Mouse (Mus musculus) macrophage (primary cell): ENCODE results near the gene Wfdc3. TPM values are rescaled to one million over a fixed set of nuclear protein-coding genes. Genes with fewer than 3 reads are reported as not detected.

Source experiments
- H3K27ac ChIP-seq: fragments of 350-480 bp; formaldehyde crosslinking; 2 replicates; pipeline ENCODE4 v1.9.0; 2021
- H3K36me3 ChIP-seq: fragments of 350-480 bp; formaldehyde crosslinking; 2 replicates; pipeline ENCODE4 v1.9.0; 2021; ENCODE audit errors: inconsistent target
- H3K4me3 ChIP-seq: fragments of 350-480 bp; formaldehyde crosslinking; 2 replicates; pipeline ENCODE4 v1.9.0; 2021; ENCODE audit errors: inconsistent target
- H3K79me2 ChIP-seq: fragments of 350-480 bp; formaldehyde crosslinking; 2 replicates; pipeline ENCODE4 v1.9.0; 2021; ENCODE audit errors: inconsistent target
- WGBS: methylation state at CpG from one replicate; pipeline ENCODE4 v1.1.7; 2026; ENCODE audit warnings: inconsistent platforms; ENCODE audit not compliant: missing documents; 5-methylcytosine and 5-hydroxymethylcytosine counted together
- polyA plus RNA-seq: library from polyadenylated mRNA; stranded (reverse); fragments of 250-400 nt; gene quantifications from 3 replicates; pipeline ENCODE4 v1.2.4, GENCODE M21; 2018; ENCODE audit warnings: inconsistent platforms

Gene Wfdc3
- polyA plus RNA-seq, 1 experiment from 2014 or later, result not detected

DNA sequence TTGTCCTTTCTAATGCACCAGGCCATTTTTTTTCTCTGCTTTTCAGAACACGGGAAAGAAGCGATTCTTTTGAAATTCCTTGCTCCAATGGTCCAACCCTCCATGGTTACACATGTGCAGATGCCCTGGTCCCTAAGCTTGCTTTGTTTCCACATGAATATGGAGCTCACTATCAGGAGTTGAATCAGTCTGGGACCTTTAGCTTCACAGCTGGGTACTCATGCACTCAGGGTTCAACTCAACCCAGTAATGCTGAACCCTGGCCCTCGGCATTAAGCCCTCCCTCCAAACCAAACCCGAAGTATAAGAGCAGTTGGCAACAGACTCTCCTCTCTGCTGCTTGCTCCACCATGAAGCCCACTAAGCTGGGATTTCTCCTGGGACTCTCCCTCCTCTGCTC lies 47.5 kb downstream of the Wfdc3 start, which contains the start of gene Spint4:
Gene Spint4, plus strand, starts transcription at position 301 of the 400 bp plus-strand sequence.
- Histone ChIP-seq H3K27ac (no peak within 1 kb of the TSS), H3K79me2 (no peaks in the 10 kb centered on the region)
- 86% methylated on average over 4 of the region's 4 CpGs for WGBS

DNA sequence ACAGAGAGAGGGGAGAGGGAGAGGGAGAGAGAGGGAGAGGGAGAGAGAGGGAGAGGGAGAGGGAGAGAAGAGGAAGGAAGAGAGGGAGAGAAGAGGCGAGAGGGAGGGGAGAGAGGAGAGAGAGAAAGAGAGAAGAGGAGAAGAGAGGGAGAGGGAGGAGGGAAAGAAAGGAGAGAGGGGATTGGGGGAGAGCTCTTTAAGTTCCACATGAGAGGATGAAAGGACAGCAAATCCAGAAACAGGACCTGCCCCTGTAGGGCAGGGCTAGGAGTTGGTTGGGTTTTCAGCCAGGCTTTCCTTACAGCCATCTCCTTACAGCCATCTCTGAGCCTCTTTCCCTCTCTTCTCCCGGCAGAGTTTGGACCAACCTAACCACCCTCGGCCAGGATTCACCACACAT lies 60.9 kb downstream of the Wfdc3 start, which contains the start of gene Wfdc13:
Gene Wfdc13, plus strand, starts transcription at position 301 of the 400 bp plus-strand sequence.
- WGBS, result 44% methylated on average over 3 of the region's 3 CpGs
- H3K27ac ChIP-seq, result no peak within 1 kb of the TSS
- H3K36me3 ChIP-seq, result no peaks in the 10 kb centered on the region
- no peak within 1 kb of the TSS for H3K4me3 ChIP-seq
- no peaks in the 10 kb centered on the region for H3K79me2 ChIP-seq

More for the DNA sequence above, 47.5 kb downstream of the Wfdc3 start, which contains the start of gene Spint4:
- Histone ChIP-seq H3K4me3 (no peak within 1 kb of the TSS), H3K36me3 (no peaks in the 10 kb centered on the region)

Other genes starting within 250 kb of the Wfdc3 start
- gene Pigt, start 248.4 kb downstream of the Wfdc3 start, polyA plus RNA-seq, result 58.4 to 92.7 TPM (median 64.5 TPM) in 3 replicates
- gene Wfdc2, start 183.5 kb downstream of the Wfdc3 start, polyA plus RNA-seq, result not detected in 3 replicates
- not detected in 3 replicates for gene Spint3, start 172.5 kb downstream of the Wfdc3 start, polyA plus RNA-seq
- not detected in 3 replicates for gene Wfdc6a, start 160.5 kb downstream of the Wfdc3 start, polyA plus RNA-seq
- gene Eppin, start 152.3 kb downstream of the Wfdc3 start, polyA plus RNA-seq, result not detected in 3 replicates
- not detected in 3 replicates for gene Wfdc6b, start 132.4 kb downstream of the Wfdc3 start, polyA plus RNA-seq
- not detected in 3 replicates for gene Wfdc8, start 132.3 kb downstream of the Wfdc3 start, polyA plus RNA-seq
- gene Wfdc16, start 107.1 kb downstream of the Wfdc3 start, polyA plus RNA-seq, result not detected in 3 replicates
- gene Wfdc10, start 89.9 kb downstream of the Wfdc3 start, polyA plus RNA-seq, result not detected in 3 replicates
- not detected in 3 replicates for gene Wfdc9, start 89.3 kb downstream of the Wfdc3 start, polyA plus RNA-seq
- gene Wfdc11, start 71.8 kb downstream of the Wfdc3 start, polyA plus RNA-seq, result not detected in 3 replicates
- gene Wfdc13, start 60.8 kb downstream of the Wfdc3 start, polyA plus RNA-seq, result not detected in 3 replicates
- gene Spint4, start 47.4 kb downstream of the Wfdc3 start, polyA plus RNA-seq, result not detected in 3 replicates
- not detected in 3 replicates for gene Spint5, start 30.6 kb downstream of the Wfdc3 start, polyA plus RNA-seq
- gene Dnttip1, start 52 bp upstream of the Wfdc3 start, polyA plus RNA-seq, result 20.7 to 27.5 TPM (median 21.6 TPM) in 3 replicates
- 1.7 to 21.7 TPM (median 12.8 TPM) in 3 replicates for gene Ube2c, start 24.0 kb upstream of the Wfdc3 start, polyA plus RNA-seq
- not detected in 3 replicates for gene Tnnc2, start 34.0 kb upstream of the Wfdc3 start, polyA plus RNA-seq
- 7.1 to 8.5 TPM (median 7.3 TPM) in 3 replicates for gene Snx21, start 39.9 kb upstream of the Wfdc3 start, polyA plus RNA-seq
- gene Acot8, start 59.0 kb upstream of the Wfdc3 start, polyA plus RNA-seq, result 9.7 to 17.7 TPM (median 17.1 TPM) in 3 replicates
- gene Zswim3, start 59.2 kb upstream of the Wfdc3 start, polyA plus RNA-seq, result 3.3 to 3.6 TPM (median 3.4 TPM) in 3 replicates
- gene Zswim1, start 76.8 kb upstream of the Wfdc3 start, polyA plus RNA-seq, result 4.8 to 5.4 TPM (median 5.2 TPM) in 3 replicates
- gene Spata25, start 82.6 kb upstream of the Wfdc3 start, polyA plus RNA-seq, result 0.80 TPM in 1 of 3 replicates, not detected in the others
- gene Ctsa, start 86.9 kb upstream of the Wfdc3 start, polyA plus RNA-seq, result 1,416 to 1,739 TPM (median 1,652 TPM) in 3 replicates
- gene Neurl2, start 87.5 kb upstream of the Wfdc3 start, polyA plus RNA-seq, result 3.9 to 17.8 TPM (median 7.7 TPM) in 3 replicates
- gene Pltp, start 111.8 kb upstream of the Wfdc3 start, polyA plus RNA-seq, result 538 to 865 TPM (median 584 TPM) in 3 replicates
- 14.5 to 26.1 TPM (median 19.1 TPM) in 3 replicates for gene Pcif1, start 133.4 kb upstream of the Wfdc3 start, polyA plus RNA-seq
- gene Zfp335, start 165.8 kb upstream of the Wfdc3 start, polyA plus RNA-seq, result 6.8 to 9.1 TPM (median 7.0 TPM) in 3 replicates
- 0.22 to 2.2 TPM (median 0.77 TPM) in 3 replicates for gene Mmp9, start 194.8 kb upstream of the Wfdc3 start, polyA plus RNA-seq
- not detected in 3 replicates for gene Slc12a5, start 214.9 kb upstream of the Wfdc3 start, polyA plus RNA-seq